Mouse (Mus musculus) midbrain, embryonic 12.5 days (tissue): ENCODE measurements at regions not wholly inside any gene's neighbourhood (a gene's known extent, or its start where the extent isn't known, plus 50 kb on each side); places are given as distances from the start of the nearest gene placed in this dataset.
"Not testable (repeated sequence)": the region's sequence is repeated elsewhere in the genome, so short reads cannot be mapped to it uniquely, and the experiment has no call there.

ENCODE experiments used
- ATAC-seq: fragments of 200-750 bp; cut with Nextera tagmentation; 2 replicates; pipeline ENCODE4 v1.8.0; 2017; ENCODE audit warnings: low read depth, moderate TSS enrichment, moderate library complexity; ENCODE audit not compliant: low FRiP score
- H3K27ac ChIP-seq: fragments of 300-500 bp; sonication (generic); replicated peaks from 2 replicates; pipeline ENCODE4 v1.5.1; 2016; ENCODE audit warnings: mild to moderate bottlenecking
- H3K27me3 ChIP-seq: fragments of 300-500 bp; sonication (generic); 2 replicates; pipeline ENCODE4 v1.6.1; 2016; ENCODE audit warnings: mild to moderate bottlenecking
- H3K36me3 ChIP-seq: fragments of 300-500 bp; sonication (generic); 2 replicates; pipeline ENCODE4 v1.6.1; 2016
- H3K4me1 ChIP-seq: fragments of 300-500 bp; sonication (generic); 2 replicates; pipeline ENCODE4 v1.6.1; 2016
- H3K4me2 ChIP-seq: fragments of 300-500 bp; sonication (generic); replicated peaks from 2 replicates; pipeline ENCODE4 v1.6.1; 2016; ENCODE audit warnings: mild to moderate bottlenecking, moderate library complexity
- H3K4me3 ChIP-seq: fragments of 300-500 bp; sonication (generic); 2 replicates; pipeline ENCODE4 v1.5.1; 2016; ENCODE audit warnings: mild to moderate bottlenecking
- H3K9ac ChIP-seq: fragments of 300-500 bp; sonication (generic); replicated peaks from 2 replicates; pipeline ENCODE4 v1.6.1; 2016; ENCODE audit warnings: mild to moderate bottlenecking, moderate library complexity
- H3K9me3 ChIP-seq: fragments of 300-500 bp; sonication (generic); 2 replicates; pipeline ENCODE4 v1.6.1; 2016; ENCODE audit warnings: mild to moderate bottlenecking
- WGBS: fragments of 180-500 bp; shearing (Covaris S2); methylation state at CpG from one replicate; pipeline ENCODE4 v1.1.7; 2016; 5-methylcytosine and 5-hydroxymethylcytosine counted together

- not testable (repeated sequence) for H3K4me3 ChIP-seq, H3K27ac ChIP-seq, H3K4me1 ChIP-seq, H3K9ac ChIP-seq, H3K27me3 ChIP-seq, H3K36me3 ChIP-seq, ATAC-seq, H3K4me2 ChIP-seq, H3K9me3 ChIP-seq
- 91% methylated on average over 2 of the region's 2 CpGs for WGBS
These were observed 971.2 kb downstream of the Agbl1 start for GRCm38 (mm10) chr7:77200903-77201302.

DNA sequence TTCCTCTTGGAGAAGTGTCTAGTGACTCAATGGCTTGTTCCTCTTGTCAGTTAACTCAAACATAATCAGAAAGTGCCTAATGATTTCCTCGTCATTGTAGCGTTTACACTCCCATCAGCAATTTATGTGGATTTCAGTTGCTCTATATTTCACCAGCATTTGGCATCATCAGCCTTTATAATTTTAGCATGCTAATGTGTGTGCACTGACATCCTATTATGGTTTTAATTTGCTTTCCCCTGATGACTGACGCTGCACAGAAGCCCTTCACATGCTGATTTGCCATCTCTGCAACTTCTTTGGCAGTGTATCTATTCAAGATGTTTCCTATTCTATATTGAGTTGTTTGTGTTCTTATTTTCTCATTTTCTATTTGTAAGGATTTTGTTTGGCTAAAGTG is 975.9 kb downstream of the Agbl1 start:
- 87% methylated on average over 3 of the region's 3 CpGs for WGBS
- no peak for ATAC-seq
- no peak overlapping the region for H3K9ac ChIP-seq
- no peak overlapping the region for H3K4me3 ChIP-seq
- H3K4me1 ChIP-seq: no peaks in the 10 kb centered on the region
- no peak overlapping the region for H3K27ac ChIP-seq
- H3K27me3 ChIP-seq: no peaks in the 10 kb centered on the region
- no peak overlapping the region for H3K4me2 ChIP-seq
- H3K36me3 ChIP-seq: no peaks in the 10 kb centered on the region
- H3K9me3 ChIP-seq: no peaks in the 10 kb centered on the region

DNA sequence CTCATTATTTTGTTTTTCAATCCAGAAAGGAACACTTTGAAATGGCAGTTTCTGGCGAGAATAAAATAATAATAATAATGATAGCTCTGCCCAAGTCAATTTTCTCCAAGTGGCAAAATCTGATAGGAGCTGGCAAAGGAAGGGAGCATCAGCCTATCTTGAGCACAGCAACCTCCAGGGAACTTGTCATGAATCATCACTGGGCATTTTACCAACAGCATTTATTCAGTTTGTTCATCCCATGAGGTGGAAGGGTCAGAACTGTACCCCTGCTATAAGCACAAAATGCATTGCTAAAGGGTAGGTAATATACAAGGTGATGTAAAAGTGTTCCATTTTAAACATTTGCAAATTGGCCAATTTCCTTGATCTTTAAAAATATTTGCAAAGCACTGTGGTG is 1019.7 kb downstream of the Agbl1 start:
- no peak for ATAC-seq
- Histone ChIP-seq H3K27ac (no peak overlapping the region), H3K4me2 (no peak overlapping the region), H3K9ac (no peak overlapping the region), H3K4me1 (no peaks in the 10 kb centered on the region), H3K4me3 (no peak overlapping the region), H3K27me3 (no peaks in the 10 kb centered on the region), H3K36me3 (no peaks in the 10 kb centered on the region), H3K9me3 (no peaks in the 10 kb centered on the region)
- WGBS: 77% methylated on average over 1 of the region's 1 CpGs

DNA sequence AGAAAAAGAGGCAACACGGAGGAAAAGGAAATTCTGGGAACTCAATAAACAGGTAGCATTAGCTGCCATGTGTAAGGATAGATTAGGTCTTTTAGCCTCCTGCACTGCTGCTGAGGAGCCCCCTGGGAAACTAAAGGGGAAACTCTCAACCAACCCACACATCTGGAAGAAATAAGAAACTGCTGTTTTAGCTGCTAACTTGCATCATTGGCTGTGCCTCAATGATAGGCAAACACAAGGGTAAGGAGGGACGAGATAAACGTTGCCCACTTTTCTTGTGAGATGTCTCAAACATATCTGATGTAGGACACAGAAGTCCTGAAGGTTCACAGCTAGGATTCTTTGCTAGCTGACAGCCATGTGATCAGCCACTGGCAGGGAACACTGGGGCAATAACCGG is 1058.0 kb downstream of the Agbl1 start:
- ATAC-seq: no peak
- H3K27me3 ChIP-seq: no peaks in the 10 kb centered on the region
- WGBS: 78% methylated on average over 4 of the region's 4 CpGs
- H3K9me3 ChIP-seq: no peaks in the 10 kb centered on the region
- no peaks in the 10 kb centered on the region for H3K36me3 ChIP-seq
- no peak overlapping the region for H3K27ac ChIP-seq
- no peak overlapping the region for H3K9ac ChIP-seq
- H3K4me3 ChIP-seq: no peak overlapping the region
- H3K4me1 ChIP-seq: no peaks in the 10 kb centered on the region
- no peak overlapping the region for H3K4me2 ChIP-seq

- no peak overlapping the region for H3K4me3 ChIP-seq
- H3K9me3 ChIP-seq: no peaks in the 10 kb centered on the region
- H3K4me1 ChIP-seq: peaks cover 8% of the 10 kb centered on the region; the same call in 1 of the 2 replicates
- H3K27ac ChIP-seq: no peak overlapping the region
- H3K27me3 ChIP-seq: no peaks in the 10 kb centered on the region
- no peak for ATAC-seq
- WGBS: 12% methylated on average over 5 of the region's 5 CpGs
- no peaks in the 10 kb centered on the region for H3K36me3 ChIP-seq
- no peak overlapping the region for H3K4me2 ChIP-seq
- no peak overlapping the region for H3K9ac ChIP-seq
These were observed 1065.4 kb downstream of the Agbl1 start for GRCm38 (mm10) chr7:77294984-77295642.

DNA sequence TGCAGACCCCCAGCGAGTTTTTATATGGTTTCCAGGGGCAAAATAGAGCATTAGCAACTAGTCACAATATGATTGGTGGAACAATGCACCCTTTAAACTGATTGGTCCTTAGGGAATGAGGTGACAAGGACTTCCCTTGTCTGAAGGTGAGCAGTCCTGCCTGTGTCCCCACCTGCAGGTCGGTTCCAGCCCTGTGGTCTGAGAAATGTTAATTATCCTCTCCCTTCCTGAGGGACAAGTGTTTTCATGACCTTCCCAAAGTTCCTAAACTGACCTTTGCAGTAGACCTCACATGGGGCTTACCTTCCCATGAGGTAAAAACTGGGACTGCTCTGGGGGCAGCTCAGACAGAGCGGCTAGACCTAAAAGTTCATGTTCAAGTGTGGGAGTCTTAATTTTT is 1073.5 kb downstream of the Agbl1 start:
- Histone ChIP-seq H3K9ac (no peak overlapping the region), H3K9me3 (no peaks in the 10 kb centered on the region), H3K36me3 (no peaks in the 10 kb centered on the region), H3K27ac (no peak overlapping the region), H3K4me2 (no peak overlapping the region), H3K4me3 (no peak overlapping the region), H3K4me1 (peaks cover 8% of the 10 kb centered on the region; the same call in 1 of the 2 replicates), H3K27me3 (no peaks in the 10 kb centered on the region)
- WGBS: 43% methylated on average over 3 of the region's 3 CpGs
- ATAC-seq: no peak

- no peak overlapping the region for H3K9ac ChIP-seq
- H3K4me3 ChIP-seq: no peak overlapping the region
- peaks cover 8% of the 10 kb centered on the region; the same call in 1 of the 2 replicates for H3K4me1 ChIP-seq
- no peaks in the 10 kb centered on the region for H3K27me3 ChIP-seq
- WGBS: 12% methylated on average over 5 of the region's 11 CpGs
- H3K36me3 ChIP-seq: no peaks in the 10 kb centered on the region
- peak overlapping the region; percentile 28 for H3K4me2 ChIP-seq
- no peak overlapping the region for H3K27ac ChIP-seq
- no peak for ATAC-seq
- H3K9me3 ChIP-seq: no peaks in the 10 kb centered on the region
These were observed 1074.2 kb downstream of the Agbl1 start for GRCm38 (mm10) chr7:77303935-77304334.

DNA sequence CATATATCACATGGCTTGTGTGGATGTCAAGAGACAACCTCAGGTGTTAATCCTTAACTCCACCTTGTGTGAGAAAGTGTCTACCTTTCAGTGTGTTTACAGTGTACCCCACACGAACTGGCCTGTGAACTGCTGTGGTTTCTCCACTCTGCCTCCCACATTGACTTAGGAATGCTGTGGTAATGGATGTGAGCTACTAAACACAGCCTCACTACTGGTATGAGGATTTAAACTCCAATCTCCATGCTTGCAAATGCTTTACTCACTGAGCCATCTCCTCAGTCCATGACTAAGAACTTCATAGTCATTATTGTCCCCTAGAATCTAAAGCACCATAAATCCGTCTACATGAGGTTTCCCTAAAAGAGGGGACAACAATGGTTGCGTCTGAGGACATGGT is 1075.8 kb downstream of the Agbl1 start:
- H3K4me2 ChIP-seq: no peak overlapping the region
- ATAC-seq: no peak
- no peaks in the 10 kb centered on the region for H3K9me3 ChIP-seq
- no peak overlapping the region for H3K4me3 ChIP-seq
- no peak overlapping the region for H3K27ac ChIP-seq
- no peaks in the 10 kb centered on the region for H3K36me3 ChIP-seq
- 77% methylated on average over 3 of the region's 3 CpGs for WGBS
- no peak overlapping the region for H3K9ac ChIP-seq
- no peaks in the 10 kb centered on the region for H3K27me3 ChIP-seq
- peaks cover 8% of the 10 kb centered on the region; the same call in 1 of the 2 replicates for H3K4me1 ChIP-seq

- WGBS: 82% methylated on average over 2 of the region's 2 CpGs
- Histone ChIP-seq H3K36me3 (no peaks in the 10 kb centered on the region), H3K9ac (no peak overlapping the region), H3K4me1 (no peaks in the 10 kb centered on the region), H3K4me2 (no peak overlapping the region), H3K4me3 (no peak overlapping the region), H3K27me3 (no peaks in the 10 kb centered on the region), H3K9me3 (no peaks in the 10 kb centered on the region), H3K27ac (no peak overlapping the region)
- no peak for ATAC-seq
These were observed 1082.0 kb downstream of the Agbl1 start for GRCm38 (mm10) chr7:77311661-77312060.

DNA sequence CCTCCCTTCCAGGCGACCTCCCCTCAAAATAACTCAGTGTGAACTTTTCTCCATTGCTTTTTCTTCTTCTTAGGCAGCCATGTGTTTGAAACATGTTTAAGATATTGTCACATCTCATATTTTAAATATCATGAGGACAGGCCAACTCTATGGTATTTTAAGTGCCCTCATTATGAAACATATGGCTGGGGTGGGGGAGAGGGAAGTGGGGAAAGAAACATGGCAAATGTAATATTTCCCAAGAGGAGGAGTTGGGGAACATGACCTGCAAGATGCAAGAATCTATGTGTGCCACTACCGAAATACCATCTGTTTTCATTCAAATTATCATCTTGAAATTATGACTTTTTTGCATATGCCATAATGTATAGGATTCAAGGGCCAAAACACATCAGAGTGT is 1095.5 kb downstream of the Agbl1 start:
- ATAC-seq: no peak
- no peak overlapping the region for H3K9ac ChIP-seq
- no peaks in the 10 kb centered on the region for H3K27me3 ChIP-seq
- H3K4me2 ChIP-seq: no peak overlapping the region
- no peak overlapping the region for H3K4me3 ChIP-seq
- 75% methylated on average over 2 of the region's 2 CpGs for WGBS
- no peak overlapping the region for H3K27ac ChIP-seq
- no peaks in the 10 kb centered on the region for H3K4me1 ChIP-seq
- H3K36me3 ChIP-seq: no peaks in the 10 kb centered on the region
- no peaks in the 10 kb centered on the region for H3K9me3 ChIP-seq

DNA sequence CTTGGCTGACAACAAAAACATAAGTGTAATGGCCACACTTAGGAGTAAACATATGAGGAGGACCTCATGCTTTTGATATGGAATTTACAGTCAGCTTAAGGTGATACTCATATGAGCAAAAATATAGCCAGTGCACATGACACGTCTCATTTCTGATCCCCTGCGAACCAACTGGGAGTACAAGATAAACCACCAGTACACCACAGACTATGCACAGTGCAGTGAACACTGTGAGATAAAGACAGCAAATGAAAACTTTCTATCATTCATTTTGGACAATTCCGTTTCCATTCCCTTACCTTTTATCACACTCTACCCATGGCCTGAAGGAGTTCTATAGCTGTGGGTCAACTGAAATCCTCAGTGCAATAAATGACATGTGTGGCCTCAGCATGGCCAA is 1097.1 kb downstream of the Agbl1 start:
- Histone ChIP-seq H3K27ac (no peak overlapping the region), H3K4me2 (no peak overlapping the region), H3K4me1 (no peaks in the 10 kb centered on the region), H3K9me3 (no peaks in the 10 kb centered on the region), H3K9ac (no peak overlapping the region), H3K36me3 (no peaks in the 10 kb centered on the region), H3K27me3 (no peaks in the 10 kb centered on the region), H3K4me3 (no peak overlapping the region)
- no peak for ATAC-seq
- 94% methylated on average over 3 of the region's 3 CpGs for WGBS

- no peaks in the 10 kb centered on the region for H3K4me1 ChIP-seq
- ATAC-seq: no peak
- H3K4me3 ChIP-seq: no peak overlapping the region
- H3K36me3 ChIP-seq: no peaks in the 10 kb centered on the region
- H3K9ac ChIP-seq: no peak overlapping the region
- no peak overlapping the region for H3K27ac ChIP-seq
- H3K4me2 ChIP-seq: no peak overlapping the region
- no peaks in the 10 kb centered on the region for H3K9me3 ChIP-seq
- 82% methylated on average over 2 of the region's 2 CpGs for WGBS
- no peaks in the 10 kb centered on the region for H3K27me3 ChIP-seq
These were observed 1097.8 kb downstream of the Agbl1 start for GRCm38 (mm10) chr7:77327516-77327915.

GRCm38 (mm10) chr7:77338630-77339029 is 1108.9 kb downstream of the Agbl1 start:
- Histone ChIP-seq H3K9me3 (no peaks in the 10 kb centered on the region), H3K9ac (no peak overlapping the region), H3K27me3 (no peaks in the 10 kb centered on the region), H3K36me3 (no peaks in the 10 kb centered on the region), H3K4me3 (no peak overlapping the region), H3K27ac (no peak overlapping the region), H3K4me2 (no peak overlapping the region), H3K4me1 (no peaks in the 10 kb centered on the region)
- 76% methylated on average over 4 of the region's 4 CpGs for WGBS
- ATAC-seq: no peak
